Mouse (Mus musculus): ENCODE results near the gene Ddx58.

The Ddx58 gene

DNA sequence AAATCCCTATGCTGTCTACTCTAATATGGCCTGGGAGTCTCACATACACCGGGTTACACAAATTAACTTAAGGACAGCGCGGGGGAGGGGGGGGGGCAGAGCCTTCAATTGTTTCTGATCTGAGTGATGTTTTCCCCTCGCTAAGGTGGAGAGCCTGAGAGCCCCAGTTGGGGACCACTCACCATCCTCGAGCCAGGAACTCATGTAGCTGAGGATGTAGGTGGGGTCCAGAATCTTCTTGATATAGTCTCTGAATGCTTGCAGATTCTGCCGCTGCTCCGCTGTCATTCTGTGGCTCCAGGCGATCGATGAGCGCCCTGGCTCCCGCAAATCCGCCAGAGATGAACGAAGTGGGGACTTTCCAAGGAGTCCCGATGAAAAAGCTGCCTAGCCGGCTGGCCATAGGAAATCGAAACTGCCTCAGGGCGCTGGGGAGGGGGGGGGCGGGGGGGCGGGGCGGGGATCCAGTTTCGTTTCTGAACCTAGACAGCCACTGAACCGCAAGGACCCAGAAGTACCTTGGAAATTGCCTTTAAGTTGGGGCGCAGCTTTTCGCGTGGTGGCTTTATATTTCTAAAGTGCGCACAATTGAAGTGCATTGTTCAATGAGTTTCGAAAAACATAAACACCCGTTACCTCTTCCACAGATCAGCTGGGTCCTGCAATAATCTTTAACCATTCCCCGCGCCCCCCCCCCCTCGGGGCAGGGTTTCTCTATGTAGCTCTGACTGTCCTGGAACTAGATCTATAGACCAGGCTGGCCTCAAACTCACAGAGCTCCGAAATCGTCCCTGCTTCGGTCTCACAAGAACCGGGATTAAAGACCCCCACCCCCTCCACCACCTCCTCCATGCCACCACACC, at the start of gene Ddx58:
TSS of gene Ddx58 (minus strand) at position 420 of the 863 bp plus-strand sequence.
- DNase-seq (ENCODE audit: low spot score): peak; percentile 54

DNA sequence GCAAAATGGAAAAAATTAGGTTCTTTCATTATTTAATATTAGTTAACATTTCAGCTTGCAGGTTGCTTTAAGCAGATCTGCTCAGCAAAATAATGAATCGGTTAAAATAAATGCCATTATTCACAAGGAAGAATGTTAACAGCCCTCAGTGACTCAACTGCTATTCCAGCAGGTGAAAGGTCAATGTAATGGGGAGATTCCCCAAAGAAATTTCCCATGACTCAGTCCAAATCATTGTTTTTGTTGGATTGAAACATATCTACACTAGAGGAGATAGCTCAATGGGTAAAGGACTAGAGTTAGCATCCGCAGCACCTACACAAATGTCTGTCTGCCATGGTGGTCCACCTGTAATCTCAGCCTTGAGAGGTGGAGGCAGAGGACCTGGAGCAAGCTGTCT, 49.4 kb upstream of the Ddx58 start:
- no peak for DNase-seq (ENCODE audit: low spot score)

- no peak for DNase-seq (ENCODE audit: low spot score)
These were observed 47.8 kb upstream of the Ddx58 start for GRCm38 (mm10) chr4:40287415-40287814.

- peak; percentile 86 for DNase-seq (ENCODE audit: low spot score)
These were observed 46.0 kb upstream of the Ddx58 start for GRCm38 (mm10) chr4:40285582-40285981.

- DNase-seq (ENCODE audit: low spot score): peak; percentile 98
These were observed 39.8 kb upstream of the Ddx58 start, which contains the start of gene Ndufb6 for GRCm38 (mm10) chr4:40279276-40279900. Gene Ndufb6, minus strand, starts transcription at chr4:40279421.

- no peak for DNase-seq (ENCODE audit: low spot score)
These were observed 39.2 kb upstream of the Ddx58 start for GRCm38 (mm10) chr4:40278880-40279275.

DNA sequence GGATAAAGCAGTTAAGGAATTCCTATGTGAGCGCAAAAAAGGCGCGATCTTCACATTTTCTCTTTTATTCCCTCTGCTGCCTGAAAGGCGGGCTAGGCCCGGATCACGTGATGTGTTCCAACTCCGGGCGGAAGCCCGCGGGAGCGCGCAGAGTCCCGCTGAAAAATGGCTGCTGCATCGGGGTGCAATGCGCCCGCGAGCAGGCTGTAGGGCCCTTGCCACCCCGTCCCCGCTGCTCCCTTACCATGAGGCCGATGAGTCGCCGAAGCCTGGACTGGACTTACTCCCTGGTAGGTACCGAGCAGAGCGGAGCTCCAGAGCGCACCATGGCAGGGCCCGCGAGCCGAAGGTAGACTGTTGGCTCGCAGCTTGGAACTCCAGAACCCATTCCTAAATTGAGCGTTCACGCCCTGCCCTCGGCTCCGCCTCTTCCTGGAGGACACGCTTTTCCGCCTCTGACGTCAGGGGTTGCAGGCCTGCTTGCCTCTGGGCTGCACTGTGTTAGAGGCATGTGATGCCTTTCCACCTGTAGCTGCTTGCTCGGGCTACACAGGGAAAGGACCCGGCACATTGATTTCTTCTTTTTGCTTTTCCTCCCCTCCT, 29.9 kb upstream of the Ddx58 start, which contains the start of the genes Smim27 and Topors:
TSS of gene Smim27 (plus strand) at position 150 of the 603 bp plus-strand sequence.
TSS of gene Topors (minus strand) at position 421 of the 603 bp plus-strand sequence.
- DNase-seq (ENCODE audit: low spot score): peak; percentile 95

- DNase-seq (ENCODE audit: low spot score): no peak
These were observed 29.2 kb upstream of the Ddx58 start for GRCm38 (mm10) chr4:40268835-40269234.

GRCm38 (mm10) chr4:40268204-40268813, 28.7 kb upstream of the Ddx58 start:
- DNase-seq (ENCODE audit: low spot score): peak; percentile 94

DNA sequence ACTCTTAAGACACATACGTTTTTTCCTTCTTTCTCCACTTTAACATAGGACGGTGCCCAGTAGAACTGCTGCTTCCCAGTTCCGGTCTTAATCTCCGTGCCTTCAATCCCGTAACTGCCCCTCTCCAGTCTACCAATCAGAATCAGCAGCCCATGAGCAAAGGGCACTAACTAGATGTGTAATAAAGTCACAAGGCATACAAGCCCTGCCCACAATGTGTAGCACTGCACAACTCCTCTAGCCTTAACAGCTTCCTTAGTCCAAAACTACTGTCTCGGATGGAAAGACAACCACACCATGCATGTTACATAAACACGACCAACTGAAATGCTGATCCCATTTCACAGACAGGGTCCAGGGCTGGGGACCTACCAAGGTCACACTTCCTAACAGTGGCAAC, 28.1 kb upstream of the Ddx58 start:
- DNase-seq (ENCODE audit: low spot score): no peak

DNA sequence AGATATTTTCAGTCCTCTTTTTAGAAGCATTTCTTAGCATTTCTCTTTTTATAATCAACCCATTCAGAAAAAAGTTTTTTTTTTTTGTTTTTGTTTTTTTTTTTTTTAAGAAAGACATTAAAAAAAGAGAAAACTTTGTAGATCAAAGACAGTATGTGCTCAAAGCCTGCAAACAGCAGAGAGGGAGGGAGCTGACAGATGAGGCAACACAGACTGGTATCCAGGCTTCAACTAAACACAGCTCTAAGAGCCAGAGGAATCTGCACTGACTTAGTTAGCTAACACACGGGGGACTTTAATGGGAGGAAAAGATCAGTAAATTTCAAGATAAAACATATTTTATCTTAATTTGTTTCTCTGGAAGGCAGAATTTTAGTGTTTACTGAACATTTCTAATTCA, 24.7 kb upstream of the Ddx58 start:
- no peak for DNase-seq (ENCODE audit: low spot score)

DNA sequence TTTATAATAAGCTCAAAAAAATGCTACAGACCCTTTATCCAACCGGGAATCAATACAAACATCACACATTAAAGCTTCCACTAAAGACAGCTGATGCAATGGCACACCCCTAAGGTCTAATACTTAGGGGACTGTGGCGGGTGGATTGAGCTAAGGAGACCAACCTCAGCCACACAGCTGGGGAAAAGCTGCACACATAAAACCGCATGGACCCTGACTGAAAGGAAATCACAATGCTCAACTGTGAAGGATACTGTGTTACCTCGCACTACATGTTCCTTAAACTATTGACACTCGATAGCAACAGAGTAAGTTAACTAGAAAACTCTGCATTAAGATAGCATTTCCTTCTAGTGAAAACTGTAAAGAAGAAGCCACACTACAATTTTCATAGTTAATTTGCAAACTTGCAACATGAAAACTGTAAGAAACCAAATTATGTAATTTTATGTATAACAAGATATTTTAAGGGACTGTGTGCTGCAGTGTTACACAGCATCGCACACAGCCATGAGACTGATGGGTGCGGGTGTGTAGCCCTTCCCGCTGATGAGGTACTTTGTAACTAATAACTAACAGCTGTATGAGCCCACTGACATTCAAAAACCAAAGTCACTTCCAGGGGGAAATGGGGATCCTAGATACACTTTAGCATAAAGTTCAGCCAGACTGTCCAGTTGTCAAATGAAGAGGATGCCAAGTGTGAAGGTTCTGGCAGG, 14.9 kb upstream of the Ddx58 start:
- no peak for DNase-seq (ENCODE audit: low spot score)

DNA sequence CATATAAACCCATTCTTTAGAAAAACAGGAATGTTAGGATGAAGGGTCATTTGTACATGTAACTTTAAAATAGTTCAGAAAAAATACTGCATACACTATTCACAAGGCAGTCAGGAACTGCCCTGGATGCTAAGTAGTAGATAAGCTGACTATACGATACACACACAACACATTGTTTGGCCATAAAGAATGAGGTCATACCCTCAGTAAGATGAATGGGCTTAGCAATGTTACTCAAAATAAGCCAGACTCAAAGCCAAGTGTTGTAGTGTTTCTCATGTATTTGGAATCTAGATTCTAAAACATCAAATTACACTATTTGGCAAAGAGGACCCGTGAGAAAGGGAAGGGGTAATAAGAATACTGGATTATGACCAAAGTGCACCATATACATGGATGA, 14.1 kb upstream of the Ddx58 start:
- DNase-seq (ENCODE audit: low spot score): no peak

GRCm38 (mm10) chr4:40250984-40251383, 11.4 kb upstream of the Ddx58 start:
- no peak for DNase-seq (ENCODE audit: low spot score)

DNA sequence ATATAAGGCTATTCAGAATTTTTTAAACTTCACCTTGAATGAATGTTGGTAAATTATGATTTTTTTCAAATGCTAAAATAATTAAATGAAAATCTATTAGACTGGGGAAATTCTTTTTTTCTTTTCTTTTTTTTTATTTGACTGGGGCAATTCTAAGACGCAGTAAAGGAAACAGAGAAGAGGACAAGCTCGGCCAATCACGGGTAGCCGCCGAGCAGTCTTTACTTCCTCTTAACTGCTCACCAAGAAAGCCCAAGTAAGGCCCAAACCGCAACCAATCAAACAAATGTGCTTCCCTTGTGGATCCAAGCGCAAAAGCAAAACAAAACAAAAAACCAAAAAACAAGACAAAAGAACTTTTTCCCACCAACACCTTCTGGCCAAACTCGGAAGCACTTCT, 4.4 kb upstream of the Ddx58 start:
- DNase-seq (ENCODE audit: low spot score): no peak

DNA sequence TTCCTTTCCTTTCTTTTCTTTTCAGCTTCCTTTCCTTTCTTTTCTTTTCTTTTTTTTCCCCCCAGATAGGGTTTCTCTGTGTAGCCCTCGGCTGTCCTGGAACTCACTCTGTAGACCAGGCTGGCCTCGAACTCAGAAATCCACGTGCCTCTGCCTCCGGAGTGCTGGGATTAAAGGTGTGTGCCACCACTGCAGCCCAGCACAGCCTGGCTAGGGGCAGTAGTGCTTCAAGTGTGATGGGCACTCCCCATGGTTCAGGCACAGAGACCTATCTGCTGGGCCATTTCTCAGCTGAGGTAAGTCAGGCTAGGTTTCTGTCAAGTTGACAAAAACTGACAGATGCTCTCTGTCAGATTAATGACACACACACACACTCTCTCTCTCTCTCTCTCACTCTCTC, 3.4 kb upstream of the Ddx58 start:
- no peak for DNase-seq (ENCODE audit: low spot score)

DNA sequence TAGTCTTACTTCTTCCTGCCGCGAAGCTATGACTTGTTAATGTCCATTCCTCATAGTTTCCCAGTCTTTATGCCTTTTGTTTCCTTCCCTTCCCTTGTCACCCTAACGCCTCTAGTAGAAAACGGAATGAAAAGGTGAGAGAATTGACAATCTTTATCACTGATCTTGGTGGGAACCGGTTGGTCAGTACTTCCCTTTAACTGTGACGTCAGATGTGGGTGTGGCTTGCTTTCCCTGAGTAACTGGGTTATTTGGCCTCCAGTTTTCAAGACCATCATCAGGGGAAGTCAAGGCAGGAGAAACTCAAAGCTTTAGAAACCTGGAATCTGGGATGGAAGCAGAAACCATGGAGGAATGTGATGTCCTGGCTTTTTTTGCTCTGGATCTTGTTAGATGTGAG, 2.3 kb upstream of the Ddx58 start:
- DNase-seq (ENCODE audit: low spot score): no peak

DNA sequence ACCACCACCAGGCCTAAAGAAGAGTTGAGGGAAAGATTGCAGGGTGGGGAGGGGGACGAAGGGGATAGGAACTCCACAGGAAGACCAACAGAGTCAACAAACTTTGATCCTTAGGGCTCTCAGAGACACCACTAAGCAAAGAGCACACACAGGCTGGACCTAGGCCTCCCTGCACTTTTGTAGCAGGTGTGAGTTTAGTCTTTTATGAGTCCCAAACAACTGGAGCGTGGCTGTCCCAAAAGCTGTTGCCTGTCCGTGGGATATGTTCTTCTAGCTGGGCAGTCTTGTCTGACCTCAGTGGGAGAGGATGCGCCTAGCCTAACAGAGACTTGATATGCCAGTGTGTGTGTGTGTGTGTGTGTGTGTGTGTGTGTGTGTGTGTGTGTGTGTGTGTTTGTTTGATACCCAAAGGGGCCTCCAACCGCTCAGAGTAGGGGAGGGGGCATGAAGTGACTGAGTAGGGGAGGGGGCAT, 680 bp upstream of the Ddx58 start:
- no peak for DNase-seq (ENCODE audit: low spot score)

- DNase-seq (ENCODE audit: low spot score): peak; percentile 28
These were observed 882 bp downstream of the Ddx58 start for GRCm38 (mm10) chr4:40238483-40239408.

DNA sequence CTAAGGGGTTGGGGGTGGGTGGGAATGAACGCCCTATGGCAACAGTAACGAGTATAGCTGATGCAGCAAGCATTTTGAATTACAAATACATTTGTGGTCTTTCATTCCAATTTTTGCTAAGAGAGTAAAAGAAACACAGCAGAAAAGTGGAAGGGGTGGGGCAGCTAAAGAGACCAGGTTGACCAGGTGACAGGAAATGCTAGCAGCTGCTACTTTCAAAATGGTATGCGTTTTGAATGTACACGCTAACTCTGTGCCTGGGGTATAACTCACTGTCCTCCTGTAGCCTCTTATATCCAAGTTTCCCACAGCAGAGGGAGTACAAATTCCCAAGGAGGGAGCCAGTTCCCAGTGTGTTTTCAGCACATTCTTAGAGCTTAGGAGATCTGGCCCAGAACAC, 2.8 kb downstream of the Ddx58 start:
- no peak for DNase-seq (ENCODE audit: low spot score)

DNA sequence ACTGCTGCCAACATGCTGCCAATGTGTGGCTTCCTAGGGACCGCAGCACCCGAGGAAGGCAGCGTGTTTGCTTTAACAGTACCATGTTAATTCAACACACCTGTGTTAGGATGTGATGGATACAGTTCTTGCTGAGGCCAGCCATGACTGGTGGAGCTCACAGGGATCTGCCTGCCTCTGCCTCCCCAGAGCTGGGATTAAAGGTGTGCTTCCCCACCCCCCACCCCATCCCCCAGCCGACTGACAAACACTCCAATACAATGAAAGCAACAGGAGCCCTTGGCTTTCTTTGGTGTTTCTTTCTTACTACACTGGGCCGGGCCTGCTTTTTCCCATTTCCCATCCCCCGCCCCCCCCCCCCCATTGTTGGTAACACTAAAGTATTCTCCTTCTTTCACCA, 5.4 kb downstream of the Ddx58 start:
- DNase-seq (ENCODE audit: low spot score): no peak

Measured in retina, embryonic 14.5 days (tissue).